Mouse (Mus musculus) T-helper 17 cell (primary cell): ENCODE data around the gene S100a3.

Source experiments
- in situ Hi-C, 2 experiments: fragments of 300-600 bp; cut with MboI, MseI; formaldehyde crosslinking; loops; 1 replicate in 1 of 2; 2 replicates in 1 of 2; pipeline ENCODE4 v1.15.1; 2025; ENCODE audit warnings: high pct_unique_total_duplicates in 2 of 2

S100a3 gene

GRCm38 (mm10) chr3:90617586-90617985 lies 57.2 kb downstream of the S100a3 start:
- in situ Hi-C loops, result loop anchor here in 1 of 2 experiments (5.0 kb wide), 1 partner anchor 35 kb away; no protein-coding TSS in a partner anchor

GRCm38 (mm10) chr3:90621552-90621951 lies 61.2 kb downstream of the S100a3 start:
- in situ Hi-C loops, result no loop called here

- in situ Hi-C loops, result no loop called here
These were observed 63.2 kb downstream of the S100a3 start for GRCm38 (mm10) chr3:90623435-90624071.

- in situ Hi-C loops, result no loop called here
These were observed 65.1 kb downstream of the S100a3 start for GRCm38 (mm10) chr3:90625496-90625895.

GRCm38 (mm10) chr3:90626266-90627021 lies 66.1 kb downstream of the S100a3 start:
- in situ Hi-C loops, result no loop called here

DNA sequence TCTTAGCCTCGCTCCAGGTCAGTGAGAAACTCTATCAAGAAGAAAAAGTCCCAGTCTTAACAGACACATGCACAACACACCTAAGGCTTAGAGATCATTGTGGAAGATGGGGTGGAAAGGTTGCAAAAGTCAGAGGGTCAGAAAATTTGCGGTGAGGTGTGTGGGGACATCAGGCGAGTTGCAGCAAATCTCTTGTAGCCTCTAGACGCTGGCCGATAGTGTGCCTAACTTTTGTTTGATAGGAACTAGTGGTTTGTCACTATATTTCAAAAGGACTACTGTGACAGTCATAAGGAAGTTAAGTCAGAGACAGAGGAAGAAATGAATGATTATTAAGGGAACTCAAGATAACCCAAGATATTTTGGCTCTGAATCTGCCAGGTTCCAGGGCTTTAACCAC lies 67.0 kb downstream of the S100a3 start:
- in situ Hi-C loops, result no loop called here

DNA sequence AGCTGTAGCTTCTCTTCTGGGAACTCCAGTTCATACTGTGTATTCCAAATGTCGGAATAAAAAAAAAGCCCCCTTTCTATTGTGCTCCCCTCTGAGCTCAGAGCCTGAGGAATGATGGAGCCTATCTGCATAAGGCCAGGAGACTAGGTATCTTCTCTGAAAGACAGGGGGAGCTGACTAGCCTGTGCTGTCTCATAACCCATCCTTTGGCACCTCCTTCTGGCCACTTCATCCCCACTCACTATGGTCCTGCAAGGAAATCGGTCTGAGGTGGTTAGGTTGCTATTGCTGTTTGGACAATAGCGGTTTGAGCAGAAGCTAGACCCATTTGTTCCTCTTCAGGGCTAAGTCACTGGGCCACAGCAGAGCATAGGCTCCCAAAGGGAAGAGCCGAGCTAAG lies 67.4 kb downstream of the S100a3 start:
- in situ Hi-C loops, result no loop called here

DNA sequence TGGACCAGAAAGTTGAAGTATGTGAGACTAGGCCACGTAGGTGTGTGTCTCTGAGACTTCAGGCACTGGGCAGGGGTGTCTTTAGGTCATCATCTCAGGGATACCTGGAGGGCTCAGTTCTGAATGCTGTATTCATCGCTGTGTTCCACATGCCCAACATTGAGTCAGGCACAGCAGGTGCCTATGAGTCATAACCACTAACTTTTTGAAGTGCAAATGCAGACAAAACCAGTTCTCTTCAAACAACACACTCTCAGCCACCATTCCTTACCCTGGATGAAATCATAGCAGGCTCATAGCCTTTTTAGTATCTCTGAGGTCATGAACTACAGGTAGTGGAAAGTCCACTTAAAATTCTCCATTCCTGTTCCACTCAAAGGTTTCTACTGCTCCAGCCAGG lies 68.9 kb downstream of the S100a3 start:
- in situ Hi-C loops, result no loop called here

DNA sequence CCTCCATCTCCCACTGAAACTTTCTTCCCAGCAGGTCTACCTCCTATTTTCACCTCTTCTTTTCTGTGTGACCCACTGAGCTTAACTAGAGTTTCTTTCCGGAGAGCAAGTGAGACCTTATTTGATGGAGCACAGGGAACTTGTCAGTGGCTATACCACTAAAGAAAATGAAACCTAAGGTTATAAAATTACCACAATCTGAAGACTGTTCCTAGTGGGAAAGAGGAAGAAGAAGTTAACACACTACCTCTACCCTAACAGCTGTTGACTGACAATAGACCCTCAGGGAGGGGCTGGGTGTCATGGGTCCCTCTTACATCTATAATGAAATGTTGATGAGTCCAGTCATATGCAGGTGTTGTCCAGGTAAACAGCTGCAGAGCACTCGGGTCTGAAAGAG lies 71.6 kb downstream of the S100a3 start:
- in situ Hi-C loops, result no loop called here

- in situ Hi-C loops, result no loop called here
These were observed 78.3 kb downstream of the S100a3 start for GRCm38 (mm10) chr3:90638511-90639275.

DNA sequence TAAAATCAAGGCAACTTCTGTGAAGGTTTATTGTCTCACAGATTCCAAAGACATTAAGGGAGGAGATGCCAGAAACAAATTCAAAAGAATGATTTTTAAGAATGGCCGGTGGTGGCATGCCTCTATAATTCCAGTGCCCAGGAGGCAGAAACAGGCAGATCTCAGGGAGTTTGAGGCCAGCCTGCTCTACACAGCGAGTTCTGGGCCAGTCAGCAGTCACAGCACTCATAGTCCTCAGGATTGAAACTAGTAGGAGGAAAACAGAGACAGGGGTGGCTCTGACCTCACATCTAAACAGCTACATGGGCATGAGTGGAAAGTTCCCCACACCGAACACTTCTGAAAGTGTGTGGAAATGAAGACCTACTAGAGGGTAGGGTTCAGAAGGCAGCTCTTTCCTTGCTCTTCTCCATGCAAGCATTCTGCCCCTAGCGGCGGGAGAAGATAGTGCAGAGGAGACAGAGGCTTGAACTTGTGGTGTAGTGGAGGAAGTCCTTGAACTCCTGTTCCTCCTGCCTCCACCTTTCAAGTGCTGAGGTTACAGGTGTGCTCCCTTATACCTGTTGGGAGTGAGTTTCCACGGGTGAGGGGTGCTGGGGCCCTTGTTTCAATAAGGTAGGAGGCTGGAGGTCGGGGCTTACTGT lies 79.3 kb downstream of the S100a3 start:
- in situ Hi-C loops, result no loop called here

- in situ Hi-C loops, result no loop called here
These were observed 80.6 kb downstream of the S100a3 start for GRCm38 (mm10) chr3:90640981-90641380.

DNA sequence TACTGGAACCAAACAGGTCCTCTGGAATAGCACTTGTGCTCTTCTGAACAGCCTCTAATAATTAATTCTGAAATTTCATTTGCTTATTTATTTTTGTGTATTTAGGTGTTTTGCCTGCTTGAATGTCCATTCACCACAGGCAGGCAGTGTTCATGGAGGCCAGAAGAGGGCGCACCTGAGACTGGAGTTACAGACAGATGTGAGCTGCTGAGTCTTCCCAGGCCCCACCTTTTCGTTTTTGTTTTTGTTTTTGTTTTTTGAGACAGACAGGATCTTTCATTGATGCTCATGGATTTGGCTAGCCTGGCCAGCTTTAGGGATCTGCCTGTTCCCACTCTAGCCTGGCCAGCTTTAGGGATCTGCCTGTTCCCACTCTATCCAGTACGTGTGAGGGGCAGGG lies 83.8 kb downstream of the S100a3 start:
- in situ Hi-C loops, result no loop called here

- in situ Hi-C loops, result no loop called here
These were observed 86.9 kb downstream of the S100a3 start for GRCm38 (mm10) chr3:90647291-90647690.

- in situ Hi-C loops, result no loop called here
These were observed 88.6 kb downstream of the S100a3 start for GRCm38 (mm10) chr3:90648981-90649380.

- in situ Hi-C loops, result no loop called here
These were observed 89.5 kb downstream of the S100a3 start for GRCm38 (mm10) chr3:90649832-90650231.
